Mouse (Mus musculus): ENCODE data around the gene Schip1. TPM values are rescaled to one million over a fixed set of nuclear protein-coding genes. Genes with fewer than 3 reads are reported as not detected.

Schip1 gene
- polyA plus RNA-seq, 2 experiments, result 1.1 to 1.6 TPM

DNA sequence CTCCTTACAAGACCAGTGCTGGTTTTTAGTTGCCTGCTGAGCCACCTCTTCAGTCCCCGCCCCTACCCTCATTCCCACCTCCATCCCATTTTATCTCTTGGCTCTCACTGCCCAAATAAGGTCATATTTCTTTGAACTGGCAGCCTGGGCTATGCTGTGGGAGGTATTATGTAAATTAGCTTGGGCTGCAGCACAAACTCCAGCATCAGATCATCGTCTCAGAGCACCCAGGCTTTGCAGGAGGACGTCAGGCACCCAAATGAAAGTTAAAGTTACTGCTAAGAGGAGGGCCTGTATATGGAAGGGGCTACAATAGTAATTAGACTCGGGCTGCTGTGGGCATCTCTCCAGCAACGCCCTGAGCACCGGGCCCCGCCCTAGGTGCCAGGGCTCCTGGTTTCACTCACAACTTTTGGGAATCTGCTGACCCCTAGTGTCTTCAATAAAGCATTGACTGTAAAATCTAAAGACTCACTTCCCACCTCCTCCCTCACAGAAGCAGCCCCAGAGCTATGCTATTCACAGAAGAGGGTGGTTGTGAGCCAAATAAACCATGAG, 478.4 kb downstream of the Schip1 start:
- H3K4me3 ChIP-seq (ENCODE audit: insufficient read depth in 1 of 2, low read depth in 2 of 2, low read length in 2 of 2), result no peak overlapping the region; a peak in 2 of 4 replicates
- 4% methylated on average over 7 of the region's 7 CpGs for whole genome bisulfite sequencing (ENCODE audit: insufficient replicate concordance)
- DNase-seq (ENCODE audit: low read depth in 3 of 3, low spot score in 3 of 3), result peak; percentile 22 to 41 (median 28)

DNA sequence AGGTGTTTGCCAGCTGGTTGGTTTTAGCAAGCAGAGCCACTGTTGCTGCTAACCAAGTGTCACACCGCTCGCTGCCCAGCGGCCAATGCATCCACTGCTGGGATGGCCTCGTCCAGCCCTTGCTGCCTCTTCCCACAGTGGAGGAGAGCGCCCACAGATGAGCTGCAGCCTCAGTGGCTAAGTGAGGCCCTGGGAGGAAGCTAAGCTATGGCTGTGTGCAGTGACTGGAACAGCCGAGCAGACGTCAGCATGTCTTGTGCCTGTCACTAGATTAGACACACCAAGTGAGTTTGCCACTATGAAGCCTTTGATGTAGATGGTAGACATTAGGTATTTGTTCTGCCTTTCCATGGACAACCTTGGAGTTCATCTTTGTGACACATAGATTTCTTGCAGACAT, 480.2 kb downstream of the Schip1 start:
- H3K9me3 ChIP-seq (ENCODE audit: control insufficient read depth, low read length), result no peaks in the 10 kb centered on the region
- TF ChIP-seq EP300 (IDR thresholded peaks at IDR 0.05; ENCODE audit: low read depth) (no peak), CTCF (IDR thresholded peaks at IDR 0.05; ENCODE audit: low read depth) (no peak)
- 68% methylated on average over 7 of the region's 7 CpGs for WGBS (ENCODE audit: insufficient replicate concordance)

More for the DNA sequence above, 478.4 kb downstream of the Schip1 start:
- H3K27me3 ChIP-seq (ENCODE audit: control insufficient read depth, insufficient read depth, low read length), result no peaks in the 10 kb centered on the region
- TF ChIP-seq CTCF (IDR thresholded peaks at IDR 0.05; ENCODE audit: low read depth), result peak; percentile 60
- TF ChIP-seq EP300 (IDR thresholded peaks at IDR 0.05; ENCODE audit: low read depth), result no peak
- H3K4me2 ChIP-seq (ENCODE audit: low read depth), result peak overlapping the region; percentile 47
- H3K36me3 ChIP-seq (replicated peaks; ENCODE audit: control insufficient read depth, insufficient read depth, low read depth), result no peaks in the 10 kb centered on the region
- H3K9ac ChIP-seq (replicated peaks), result no peak overlapping the region
- H3K9me3 ChIP-seq (ENCODE audit: control insufficient read depth, low read length), result no peaks in the 10 kb centered on the region
- peaks cover 0 to 10% of the 10 kb centered on the region in 2 experiments; a peak in 2 of 4 replicates for H3K4me1 ChIP-seq (replicated peaks; ENCODE audit: control insufficient read depth in 2 of 2, insufficient read depth in 2 of 2, low read length in 1 of 2)
- ATAC-seq (ENCODE audit: insufficient read depth), result peak; percentile 77
- H3K27ac ChIP-seq, result no peak overlapping the region

DNA sequence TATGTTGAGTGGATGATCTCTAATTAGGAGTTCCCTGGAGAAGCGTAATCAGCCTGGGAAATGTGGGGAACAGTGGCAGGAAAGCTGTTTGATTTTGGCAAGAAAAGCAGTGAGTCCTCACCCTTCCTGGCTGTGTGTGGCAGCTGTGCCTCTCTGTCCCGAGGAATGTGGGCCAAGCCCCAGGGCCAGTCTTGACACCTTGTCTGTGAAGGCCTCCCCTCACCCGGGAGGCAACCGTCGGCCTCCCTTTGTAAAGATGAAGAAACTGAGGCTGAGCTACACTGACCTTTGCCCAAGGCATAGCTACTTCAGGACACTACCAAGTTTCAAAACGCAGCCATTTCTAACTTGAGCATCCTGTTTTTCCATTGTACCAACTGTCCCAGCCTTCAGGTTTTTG, 481.3 kb downstream of the Schip1 start:
- ATAC-seq (ENCODE audit: insufficient read depth), result no peak
- H3K27ac ChIP-seq, result no peak overlapping the region
- no peak overlapping the region for H3K4me2 ChIP-seq (ENCODE audit: low read depth)
- no peak overlapping the region for H3K4me3 ChIP-seq (ENCODE audit: insufficient read depth in 1 of 2, low read depth in 2 of 2, low read length in 2 of 2)
- no peak for DNase-seq (ENCODE audit: low read depth in 3 of 3, low spot score in 3 of 3)
- no peaks in the 10 kb centered on the region for H3K27me3 ChIP-seq (ENCODE audit: control insufficient read depth, insufficient read depth, low read length)
- TF ChIP-seq CTCF (IDR thresholded peaks at IDR 0.05; ENCODE audit: low read depth), result no peak
- TF ChIP-seq EP300 (IDR thresholded peaks at IDR 0.05; ENCODE audit: low read depth), result no peak
- 58% methylated on average over 6 of the region's 6 CpGs for WGBS (ENCODE audit: insufficient replicate concordance)
- no peaks in the 10 kb centered on the region for H3K9me3 ChIP-seq (ENCODE audit: control insufficient read depth, low read length)
- no peak overlapping the region for H3K9ac ChIP-seq (replicated peaks)
- peaks cover 0 to 10% of the 10 kb centered on the region in 2 experiments; a peak in 2 of 4 replicates for H3K4me1 ChIP-seq (replicated peaks; ENCODE audit: control insufficient read depth in 2 of 2, insufficient read depth in 2 of 2, low read length in 1 of 2)
- no peaks in the 10 kb centered on the region for H3K36me3 ChIP-seq (replicated peaks; ENCODE audit: control insufficient read depth, insufficient read depth, low read depth)

More for the DNA sequence above, 480.2 kb downstream of the Schip1 start:
- Histone ChIP-seq H3K4me1 (replicated peaks; ENCODE audit: control insufficient read depth in 2 of 2, insufficient read depth in 2 of 2, low read length in 1 of 2) (peaks cover 0 to 10% of the 10 kb centered on the region in 2 experiments; a peak in 2 of 4 replicates), H3K4me2 (ENCODE audit: low read depth) (no peak overlapping the region), H3K36me3 (replicated peaks; ENCODE audit: control insufficient read depth, insufficient read depth, low read depth) (no peaks in the 10 kb centered on the region), H3K9ac (replicated peaks) (no peak overlapping the region), H3K27ac (no peak overlapping the region), H3K4me3 (ENCODE audit: insufficient read depth in 1 of 2, low read depth in 2 of 2, low read length in 2 of 2) (no peak overlapping the region), H3K27me3 (ENCODE audit: control insufficient read depth, insufficient read depth, low read length) (no peaks in the 10 kb centered on the region)
- no peak for DNase-seq (ENCODE audit: low read depth in 3 of 3, low spot score in 3 of 3)
- ATAC-seq (ENCODE audit: insufficient read depth), result no peak

DNA sequence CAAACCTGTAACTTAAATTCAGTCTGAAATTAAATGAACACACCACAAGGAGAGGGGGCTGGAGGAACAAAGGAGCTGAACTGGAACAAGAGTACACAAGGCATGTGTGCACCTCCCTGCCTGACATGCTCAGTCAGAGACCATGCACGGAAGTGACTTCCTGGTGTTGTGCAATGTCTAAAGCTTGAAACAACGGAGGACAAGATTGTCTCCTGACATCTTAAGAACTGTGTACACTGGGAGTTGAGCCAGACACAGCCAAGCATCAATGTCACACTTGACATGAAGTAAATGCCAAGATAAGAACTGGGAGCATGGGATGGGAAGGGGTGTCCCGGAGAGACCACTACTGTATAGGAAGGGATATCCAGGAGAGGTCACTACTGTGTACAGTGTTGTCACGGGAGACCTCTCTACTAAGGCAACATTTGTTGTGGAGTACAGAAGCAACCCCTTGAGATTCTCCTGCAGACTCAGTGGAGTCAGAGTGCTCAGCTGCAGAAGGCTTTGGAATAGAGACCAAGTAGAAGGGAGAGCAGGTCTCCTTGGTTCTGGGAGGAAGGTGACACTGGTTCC, 490.6 kb downstream of the Schip1 start:
- Histone ChIP-seq H3K9me3 (ENCODE audit: control insufficient read depth, low read length) (no peaks in the 10 kb centered on the region), H3K4me3 (ENCODE audit: insufficient read depth in 1 of 2, low read depth in 2 of 2, low read length in 2 of 2) (no peak overlapping the region), H3K4me1 (replicated peaks; ENCODE audit: control insufficient read depth in 2 of 2, insufficient read depth in 2 of 2, low read length in 1 of 2) (peaks cover 0 to 4% of the 10 kb centered on the region in 2 experiments; a peak in 1 of 4 replicates), H3K27ac (no peak overlapping the region), H3K9ac (replicated peaks) (no peak overlapping the region), H3K36me3 (replicated peaks; ENCODE audit: control insufficient read depth, insufficient read depth, low read depth) (no peaks in the 10 kb centered on the region), H3K4me2 (ENCODE audit: low read depth) (no peak overlapping the region), H3K27me3 (ENCODE audit: control insufficient read depth, insufficient read depth, low read length) (no peaks in the 10 kb centered on the region)
- WGBS (ENCODE audit: insufficient replicate concordance), result 31% methylated on average over 4 of the region's 4 CpGs
- no peak for TF ChIP-seq CTCF (IDR thresholded peaks at IDR 0.05; ENCODE audit: low read depth)
- TF ChIP-seq EP300 (IDR thresholded peaks at IDR 0.05; ENCODE audit: low read depth), result no peak
- DNase-seq (ENCODE audit: low read depth in 3 of 3, low spot score in 3 of 3) (no peak), ATAC-seq (ENCODE audit: insufficient read depth) (no peak)

DNA sequence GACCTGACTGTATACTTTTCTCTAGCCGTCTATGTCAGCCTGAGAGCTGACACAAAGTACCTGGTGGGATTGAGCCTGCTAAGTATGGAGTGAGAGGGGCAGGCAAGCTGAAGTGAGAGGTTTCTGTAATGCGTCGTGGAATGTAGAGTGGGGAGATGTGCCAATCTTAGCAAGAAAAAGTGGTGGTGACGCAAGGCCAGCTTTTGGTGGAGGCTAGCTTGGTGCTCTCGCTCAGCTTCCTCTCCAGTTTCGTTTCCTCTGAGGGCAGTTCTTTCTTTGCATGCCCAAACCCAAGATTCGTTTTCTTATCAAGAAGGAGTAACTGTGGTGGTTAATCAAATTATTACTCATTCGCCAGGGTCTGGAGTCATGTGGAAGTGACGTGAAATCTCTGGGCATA, 492.3 kb downstream of the Schip1 start:
- peaks cover 0 to 4% of the 10 kb centered on the region in 2 experiments; a peak in 1 of 4 replicates for H3K4me1 ChIP-seq (replicated peaks; ENCODE audit: control insufficient read depth in 2 of 2, insufficient read depth in 2 of 2, low read length in 1 of 2)
- DNase-seq (ENCODE audit: low read depth in 3 of 3, low spot score in 3 of 3), result no peak
- H3K9me3 ChIP-seq (ENCODE audit: control insufficient read depth, low read length), result no peaks in the 10 kb centered on the region
- no peak overlapping the region for H3K9ac ChIP-seq (replicated peaks)
- no peak overlapping the region for H3K4me3 ChIP-seq (ENCODE audit: insufficient read depth in 1 of 2, low read depth in 2 of 2, low read length in 2 of 2)
- WGBS (ENCODE audit: insufficient replicate concordance), result 54% methylated on average over 9 of the region's 9 CpGs
- H3K27me3 ChIP-seq (ENCODE audit: control insufficient read depth, insufficient read depth, low read length), result no peaks in the 10 kb centered on the region
- H3K4me2 ChIP-seq (ENCODE audit: low read depth), result no peak overlapping the region
- TF ChIP-seq CTCF (IDR thresholded peaks at IDR 0.05; ENCODE audit: low read depth) (no peak), EP300 (IDR thresholded peaks at IDR 0.05; ENCODE audit: low read depth) (no peak)
- H3K27ac ChIP-seq, result no peak overlapping the region
- no peak for ATAC-seq (ENCODE audit: insufficient read depth)
- H3K36me3 ChIP-seq (replicated peaks; ENCODE audit: control insufficient read depth, insufficient read depth, low read depth), result no peaks in the 10 kb centered on the region
